Mouse (Mus musculus) right cerebral cortex, postnatal 36 days (tissue): ENCODE results near the gene Sirt4.
"Not testable (repeated sequence)": the region's sequence is repeated elsewhere in the genome, so short reads cannot be mapped to it uniquely, and the experiment has no call there.

ENCODE experiments used
- DNase-seq, 2 experiments: peaks; one replicate each; pipeline ENCODE4 v3.0.0; 2022; ENCODE audit warnings: low spot score in 2 of 2, mixed read lengths in 1 of 2

Gene Sirt4

DNA sequence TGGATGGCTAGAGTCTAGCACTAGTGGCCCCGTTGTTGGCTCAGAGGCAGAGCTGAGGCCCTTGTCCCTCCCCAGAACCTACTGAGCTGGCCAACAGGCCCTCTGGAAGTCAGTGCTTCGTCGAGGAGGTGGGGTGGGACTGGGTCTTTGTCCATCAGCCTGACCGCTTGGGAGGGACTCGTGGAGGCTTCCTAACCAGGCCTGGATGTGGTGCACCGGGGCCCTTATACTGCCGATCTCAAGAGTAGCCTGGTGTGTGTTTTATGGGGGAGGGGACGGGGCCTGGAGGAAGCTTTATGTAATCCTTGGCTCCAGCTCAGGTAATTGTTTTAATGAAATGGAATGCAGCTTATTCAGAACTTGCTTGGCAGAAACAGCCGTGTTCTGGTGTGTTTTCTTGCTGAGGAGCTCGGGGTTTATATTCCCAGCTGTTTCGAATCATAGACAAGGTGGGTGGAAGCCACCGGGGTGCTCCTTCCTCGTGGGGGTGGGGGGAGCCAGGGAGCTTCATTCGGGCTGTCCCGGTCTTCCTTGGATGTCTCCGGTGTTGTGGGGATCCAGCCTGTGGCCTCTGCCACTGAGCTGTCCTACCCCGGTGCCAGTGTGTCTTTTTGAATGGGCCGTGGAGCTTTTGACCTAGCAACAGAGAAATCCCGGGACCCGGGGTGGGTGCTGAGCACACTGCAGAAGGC, 30.5 kb upstream of the Sirt4 start:
- no peak for DNase-seq

DNA sequence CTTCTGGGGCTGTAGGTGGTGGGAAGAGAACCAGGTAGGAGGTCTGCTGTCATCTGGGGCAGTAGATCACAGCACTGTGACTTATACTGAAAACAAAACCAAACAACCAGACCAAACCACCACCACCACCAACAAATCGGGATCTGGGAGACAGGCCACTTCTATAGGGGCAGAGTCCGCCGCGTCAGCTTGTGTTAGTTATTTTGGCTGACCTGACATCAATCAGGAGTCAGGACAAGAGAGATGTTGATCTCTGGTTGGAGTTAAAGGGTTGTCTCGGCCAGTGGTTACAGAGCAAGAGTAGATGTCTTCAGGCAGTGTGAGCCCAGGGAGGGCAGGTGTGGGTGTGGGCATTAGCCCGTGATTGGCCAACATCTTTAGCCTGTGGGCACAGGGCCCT, 29.8 kb upstream of the Sirt4 start:
- no peak for DNase-seq

DNA sequence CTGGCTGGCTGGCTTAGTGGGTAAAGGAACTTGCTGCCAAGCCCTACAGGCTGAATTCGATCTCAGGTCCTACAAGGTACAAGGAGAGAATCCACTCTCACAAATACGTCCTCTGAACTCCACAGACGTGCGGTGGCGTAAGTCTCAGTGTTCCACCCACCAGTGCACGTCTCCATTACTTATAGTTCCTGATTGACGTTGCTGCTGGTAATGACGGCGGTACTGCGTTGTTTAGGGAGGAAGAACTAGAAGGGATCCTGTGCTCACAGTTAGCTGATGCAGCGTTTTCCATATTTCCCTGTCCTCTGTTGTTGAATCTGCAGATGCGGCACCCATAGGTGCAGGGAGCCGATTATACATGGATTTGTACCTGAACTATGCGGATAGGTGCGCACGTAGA, 29.2 kb upstream of the Sirt4 start:
- DNase-seq: no peak

DNA sequence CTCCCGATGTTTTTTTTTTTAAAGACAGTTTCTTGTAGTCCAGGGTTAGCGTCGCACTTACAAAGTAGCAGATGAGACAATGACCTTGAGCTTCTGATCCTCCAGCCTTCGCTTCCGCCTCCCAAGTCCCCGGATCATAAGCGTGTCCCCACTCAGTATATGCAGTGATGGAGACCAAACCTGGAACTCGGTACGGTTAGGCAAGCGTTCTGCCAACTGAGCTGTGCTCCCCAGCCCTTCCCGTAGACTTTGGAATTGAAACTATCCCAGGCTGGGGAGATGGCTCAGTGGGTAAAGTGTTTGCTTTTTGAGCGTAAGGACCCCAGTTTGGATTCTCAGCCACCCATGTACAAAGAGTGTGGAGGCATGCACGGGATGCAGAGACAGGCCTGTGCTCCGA, 28.7 kb upstream of the Sirt4 start:
- no peak for DNase-seq

DNA sequence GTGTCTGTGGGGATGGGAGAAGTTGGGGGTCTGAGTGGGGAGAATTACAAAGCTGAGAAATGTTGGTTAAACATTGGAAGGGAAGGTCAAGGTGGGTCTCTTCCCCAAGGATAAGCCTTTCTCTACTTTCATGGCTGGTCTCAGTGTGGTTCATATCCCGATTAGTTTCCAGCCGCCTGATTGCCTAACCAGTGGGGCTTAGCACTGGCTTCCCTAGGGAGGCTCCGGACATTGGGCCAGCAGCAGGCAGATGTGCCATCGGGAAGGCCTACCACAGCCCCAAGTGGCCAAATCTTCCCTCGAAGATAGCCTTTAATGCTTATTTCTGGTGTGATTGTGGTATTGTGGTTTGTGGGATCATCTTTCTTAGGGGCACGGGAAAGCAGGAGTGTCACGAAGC, 27.9 kb upstream of the Sirt4 start:
- no peak for DNase-seq

DNA sequence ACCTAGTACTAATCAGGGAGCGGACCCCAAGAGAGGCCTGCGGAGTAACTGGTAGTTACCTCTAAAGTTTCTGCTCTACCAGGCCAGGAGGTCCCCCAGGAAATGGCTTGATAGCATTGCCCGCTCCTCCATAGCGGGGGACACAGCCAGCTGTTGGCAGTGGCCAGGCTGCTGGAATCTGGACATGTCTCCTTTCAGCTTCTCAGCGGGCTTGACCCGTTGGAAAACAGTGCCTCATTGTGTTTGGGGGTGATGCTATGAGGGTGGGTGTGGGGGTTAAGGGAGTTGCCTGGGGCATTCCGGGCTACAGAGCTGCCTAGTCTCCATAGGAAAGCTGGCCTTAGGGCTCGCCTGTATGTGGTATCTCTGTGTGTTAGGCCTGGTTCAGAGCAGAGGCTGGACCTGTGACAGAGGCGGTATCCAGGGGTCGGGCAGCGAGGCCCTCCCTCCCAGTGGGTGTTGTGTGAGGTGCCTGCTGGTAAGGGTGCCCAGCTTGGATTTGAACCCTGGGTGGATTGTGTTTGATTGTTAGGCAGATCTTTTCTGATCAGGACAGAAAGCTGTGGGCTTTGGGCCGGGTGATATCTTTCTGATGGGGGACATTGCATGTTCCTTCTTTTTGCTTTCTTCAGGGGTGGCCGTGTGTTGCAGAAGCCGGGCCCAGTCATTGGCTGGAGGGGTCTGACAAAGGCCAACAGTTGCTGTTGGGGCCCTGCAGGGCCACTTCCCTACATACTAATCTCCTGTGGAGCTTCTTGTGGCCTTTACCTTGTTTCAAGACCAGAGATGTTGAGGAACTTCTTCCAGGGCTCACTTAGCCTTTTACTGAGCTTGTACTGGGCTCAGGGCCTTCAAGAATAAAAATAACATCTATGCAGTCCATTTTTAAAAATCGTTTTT, 25.5 kb upstream of the Sirt4 start:
- DNase-seq: no peak

DNA sequence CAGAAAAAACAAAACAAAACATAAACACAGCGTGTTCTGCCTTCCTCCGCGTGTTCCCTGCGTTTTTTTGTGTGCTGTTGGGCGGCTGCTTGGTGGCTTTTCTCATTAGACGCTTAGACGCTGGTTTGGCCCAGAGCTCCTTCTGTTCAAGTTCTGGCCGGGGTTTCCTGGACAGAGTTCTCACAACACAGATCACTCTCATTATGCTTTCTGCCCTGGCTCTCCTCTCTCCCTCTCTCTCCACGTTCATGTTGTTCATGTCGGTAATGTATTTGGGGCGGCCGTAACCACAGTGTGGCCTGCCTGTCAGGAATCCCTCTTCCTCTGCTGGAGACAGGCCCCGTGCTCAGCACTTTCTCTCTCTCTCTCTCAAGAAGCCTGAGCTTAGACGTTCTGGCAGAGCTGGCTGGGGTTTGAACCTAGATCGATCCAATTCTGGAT, 24.8 kb upstream of the Sirt4 start:
- DNase-seq: no peak

DNA sequence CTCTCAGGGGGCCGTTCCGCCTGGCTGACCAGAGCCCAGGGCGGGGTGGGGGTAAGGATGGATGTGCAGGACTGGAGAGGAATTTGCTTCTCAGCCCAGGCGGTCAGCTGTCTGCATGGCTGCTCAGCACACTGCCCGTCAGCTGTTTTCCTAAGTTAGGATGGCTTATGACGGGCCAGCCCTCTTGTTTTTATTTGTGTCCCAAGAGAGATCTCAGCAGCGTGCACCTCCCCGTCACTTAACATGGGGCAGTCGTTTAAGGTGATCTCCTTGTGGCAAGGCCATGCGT, 24.3 kb upstream of the Sirt4 start:
- DNase-seq: no peak

DNA sequence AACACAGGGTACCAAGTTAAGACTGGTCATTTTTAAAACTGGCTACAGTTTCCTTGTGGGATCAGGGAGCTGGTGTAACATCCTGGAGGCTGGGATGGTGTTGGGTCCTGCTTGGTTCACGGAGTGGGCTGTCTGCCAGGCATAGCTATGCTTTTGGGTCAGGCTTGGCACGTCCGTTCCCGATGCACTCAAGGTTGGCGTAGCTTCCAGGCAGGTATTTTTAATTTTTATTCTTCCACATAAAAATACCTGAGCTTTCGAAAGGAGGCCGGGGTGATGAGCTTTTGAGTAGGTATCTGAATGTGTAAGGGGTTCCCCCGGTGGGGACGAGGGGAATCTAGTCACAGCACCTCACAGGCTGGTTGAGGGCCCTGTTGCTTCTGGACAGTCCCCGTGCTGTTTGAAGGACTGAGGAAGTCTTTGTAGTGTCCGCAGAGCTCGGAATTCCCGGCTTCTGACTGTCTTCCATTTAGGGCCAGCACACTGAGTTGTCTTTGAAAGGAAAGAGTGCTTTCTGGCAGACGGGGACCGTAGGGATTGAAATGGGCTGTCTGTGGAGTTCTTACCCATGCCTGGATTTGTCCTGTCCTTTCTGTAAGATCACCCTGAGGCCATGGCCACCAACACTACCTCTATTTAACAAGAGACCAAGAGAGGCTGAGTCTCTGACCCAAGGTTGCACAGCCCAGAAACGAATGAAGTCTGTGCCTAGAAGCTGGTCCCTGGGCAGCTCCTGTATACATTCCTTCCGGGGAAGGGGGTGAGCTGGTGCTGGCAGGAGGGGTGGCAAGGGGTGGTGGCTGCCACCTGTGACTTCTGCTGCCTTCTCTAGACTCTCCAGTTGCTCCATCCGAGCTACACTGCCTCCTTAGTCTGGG, 23.7 kb upstream of the Sirt4 start:
- no peak for DNase-seq

DNA sequence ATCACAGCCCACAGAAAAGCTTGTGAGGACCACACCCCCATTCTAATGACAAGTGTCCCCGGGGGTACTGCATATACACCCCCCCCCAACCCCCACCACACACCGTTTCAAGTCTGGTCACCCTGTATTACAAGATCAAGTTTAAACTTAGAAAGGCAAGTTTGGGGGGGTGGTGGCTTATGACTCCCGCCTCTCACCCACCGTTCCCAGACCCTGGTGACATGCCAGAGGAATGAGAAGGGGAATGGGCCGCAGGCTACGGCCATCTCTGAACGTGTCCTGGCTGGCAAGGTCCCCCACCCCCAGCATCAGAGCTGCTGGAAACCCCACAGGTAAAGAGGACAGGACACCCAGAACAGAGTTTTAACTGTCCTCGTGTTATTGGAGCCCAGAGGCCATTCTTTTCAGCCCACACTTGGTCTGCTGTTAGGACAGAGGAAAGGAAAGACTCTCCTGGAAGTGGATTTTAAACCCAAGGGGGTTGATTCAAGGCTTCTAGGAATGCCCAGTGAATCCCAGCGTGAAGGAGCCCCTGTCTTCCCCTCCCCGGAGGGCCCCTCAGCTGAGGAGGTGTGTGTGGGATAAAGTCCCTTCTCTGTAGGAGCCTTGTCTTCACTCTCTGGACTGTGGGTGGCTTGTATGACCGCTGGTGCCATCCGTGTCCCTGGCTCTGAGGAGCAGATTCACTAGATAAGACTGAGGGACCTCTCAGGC, 22.9 kb upstream of the Sirt4 start:
- no peak for DNase-seq

DNA sequence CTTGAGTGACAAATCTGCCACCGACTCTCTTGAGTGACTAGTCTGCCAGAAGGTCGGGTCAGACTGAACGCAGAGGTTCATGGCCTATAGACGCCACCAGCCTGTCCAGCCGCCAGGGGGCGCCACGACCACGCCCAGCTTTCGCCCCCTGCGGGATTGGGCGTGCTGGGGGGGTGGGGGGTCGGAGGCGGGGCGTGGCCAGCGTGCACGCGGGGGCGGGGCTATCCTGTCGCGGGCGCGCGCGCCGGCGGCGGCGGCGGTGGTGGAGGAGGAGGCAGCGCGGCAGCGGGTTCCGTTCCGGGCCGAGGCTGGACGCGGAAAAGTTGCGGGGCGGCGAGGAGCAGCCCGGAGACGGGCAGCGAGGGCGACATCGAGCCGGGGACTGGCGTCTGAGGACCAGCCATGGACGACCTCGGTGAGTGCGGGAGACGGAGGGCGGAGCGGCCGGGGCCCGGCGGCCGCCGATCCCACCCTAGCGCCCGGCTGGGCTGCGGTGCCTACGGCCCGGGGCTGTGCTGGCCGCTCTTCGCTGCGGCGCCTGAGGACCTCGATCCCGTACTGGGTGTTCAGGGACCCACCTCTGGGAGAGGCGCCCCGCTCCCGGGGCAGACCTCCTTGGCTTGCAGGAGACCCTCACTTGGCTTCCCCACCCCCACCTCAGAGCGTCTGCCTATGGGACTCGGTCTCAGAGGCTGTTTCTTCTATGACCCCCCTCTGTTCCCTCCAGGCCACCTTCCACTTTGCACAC, 22.1 kb upstream of the Sirt4 start, which contains the start of gene Pxn:
Pxn (plus strand) TSS at position 223 of the 748 bp plus-strand sequence.
- peak; percentile 63 to 75 for DNase-seq

DNA sequence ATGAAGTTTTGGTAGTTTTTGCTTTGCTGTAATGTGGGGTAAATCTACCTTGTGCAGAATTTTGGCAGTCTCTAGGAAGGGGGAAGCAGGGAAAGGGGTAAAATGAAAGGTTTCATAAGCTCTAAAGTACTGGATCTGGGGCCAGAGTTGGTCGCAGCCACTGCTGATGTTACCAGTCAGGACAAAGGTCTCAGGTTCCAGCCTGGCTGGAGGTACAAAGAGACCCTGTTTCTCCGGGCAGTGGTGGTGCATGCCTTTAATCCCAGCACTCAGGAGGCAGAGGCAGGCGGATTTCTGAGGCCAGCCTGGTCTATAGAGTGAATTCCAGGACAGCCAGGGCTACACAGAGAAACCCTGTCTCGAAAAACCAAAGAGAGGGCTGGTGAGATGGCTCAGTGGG, 21.1 kb upstream of the Sirt4 start:
- not testable (repeated sequence) for DNase-seq

DNA sequence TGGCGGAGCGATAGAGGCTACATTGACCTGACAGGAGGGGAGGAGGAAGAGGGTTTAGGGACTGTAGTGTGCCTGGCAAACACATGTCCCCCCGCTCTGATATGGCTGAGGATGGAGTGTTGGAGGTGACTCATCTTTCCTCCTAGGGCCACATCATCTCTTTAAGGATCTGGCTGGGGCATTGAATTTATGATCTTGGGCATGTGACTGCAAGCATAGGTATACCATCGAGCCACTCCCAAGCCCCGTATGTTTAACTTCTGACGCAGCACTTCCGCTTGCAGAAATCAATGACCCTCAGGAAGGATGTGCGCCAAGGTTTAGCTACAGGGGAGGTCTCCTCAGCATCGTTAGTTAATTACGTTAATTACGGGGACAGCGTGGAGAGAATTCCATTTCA, 18.5 kb upstream of the Sirt4 start:
- no peak for DNase-seq

DNA sequence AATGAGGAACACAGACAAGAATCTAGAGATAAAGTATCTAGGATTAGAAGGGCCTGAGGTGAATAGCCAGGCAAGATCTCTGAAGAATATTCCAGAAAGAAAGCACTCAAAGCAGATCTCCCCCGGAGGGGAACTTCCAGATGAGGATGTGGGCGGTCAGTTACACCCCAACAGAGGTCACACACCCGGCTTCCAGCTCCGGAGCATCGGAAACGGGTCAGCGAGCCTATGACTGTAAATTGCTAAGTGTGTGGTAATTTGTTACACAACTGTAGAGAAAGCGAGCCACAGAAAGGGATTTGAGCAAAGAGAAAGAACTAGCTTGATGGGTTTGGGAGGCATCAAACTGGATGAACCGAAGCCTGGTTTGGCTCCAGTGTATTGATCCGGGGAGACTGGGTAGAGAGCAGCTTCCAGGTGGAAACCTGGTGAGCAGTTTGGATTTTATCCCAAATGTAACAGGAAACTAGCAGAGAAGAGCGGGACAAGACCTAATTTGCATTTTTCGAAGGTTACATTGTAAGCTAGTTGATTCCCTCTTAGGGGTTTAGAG, 15.9 kb upstream of the Sirt4 start:
- DNase-seq: no peak

DNA sequence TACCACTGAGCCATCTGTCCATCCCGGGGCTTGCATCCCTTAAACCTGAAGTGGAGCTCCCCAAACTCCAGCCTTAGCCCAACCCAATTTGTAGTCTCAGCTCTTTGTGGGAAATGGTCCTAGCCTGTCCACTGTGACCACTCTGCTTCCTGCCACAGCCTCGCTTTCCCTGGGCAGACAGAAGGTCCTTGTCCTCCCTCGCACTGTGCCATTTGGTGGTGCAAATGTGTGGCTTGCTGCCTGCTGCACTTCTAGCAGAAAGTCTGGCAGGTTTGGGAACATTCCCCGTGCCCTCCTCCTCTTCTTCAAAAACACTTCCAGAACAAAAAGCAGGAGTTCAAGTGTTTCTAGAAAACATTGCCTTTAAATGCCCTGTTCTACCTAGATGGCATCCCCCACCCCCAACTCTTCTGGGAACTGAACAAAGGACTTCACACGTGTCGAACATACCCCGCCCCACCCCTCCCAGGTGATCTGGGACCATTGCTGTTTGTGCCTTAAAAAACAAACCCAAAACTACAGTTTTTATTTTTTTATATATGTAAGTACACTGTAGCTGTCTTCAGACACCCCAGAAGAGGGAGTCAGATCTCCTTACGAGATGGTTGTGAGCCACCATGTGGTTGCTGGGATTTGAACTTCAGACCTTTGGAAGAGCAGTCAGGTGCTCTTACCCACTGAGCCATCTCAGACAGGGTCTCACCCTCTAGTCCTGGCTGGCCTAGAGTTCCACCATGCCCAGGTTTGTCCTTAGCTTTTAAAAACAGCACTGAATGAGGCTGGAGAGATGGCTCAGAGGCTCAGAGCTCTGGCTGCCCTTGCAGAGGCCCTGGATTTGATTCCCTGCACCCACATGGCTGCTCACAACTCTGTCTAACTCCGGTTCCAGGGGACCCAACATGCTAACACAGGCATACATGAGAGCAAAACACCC, 14.0 kb upstream of the Sirt4 start:
- DNase-seq: no peak

DNA sequence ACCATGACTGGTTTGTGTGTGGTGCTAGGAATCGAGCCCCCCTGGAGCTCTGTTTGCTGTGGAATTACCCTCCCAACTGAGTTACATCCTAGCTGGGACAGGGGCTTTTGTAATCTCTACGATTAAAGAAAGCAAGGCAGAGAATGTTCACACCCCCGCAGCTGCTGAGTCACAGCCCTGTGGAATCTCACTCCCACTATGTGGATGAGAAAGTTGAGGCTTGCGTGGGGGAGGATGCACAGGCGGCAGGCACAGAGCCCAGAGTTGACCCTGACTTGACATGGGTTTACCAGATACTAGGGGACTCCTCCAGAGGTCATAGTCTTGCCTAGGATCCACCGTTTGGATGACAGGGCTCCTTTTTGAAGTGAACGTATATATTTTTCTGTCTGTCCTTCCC, 12.5 kb upstream of the Sirt4 start:
- no peak for DNase-seq

DNA sequence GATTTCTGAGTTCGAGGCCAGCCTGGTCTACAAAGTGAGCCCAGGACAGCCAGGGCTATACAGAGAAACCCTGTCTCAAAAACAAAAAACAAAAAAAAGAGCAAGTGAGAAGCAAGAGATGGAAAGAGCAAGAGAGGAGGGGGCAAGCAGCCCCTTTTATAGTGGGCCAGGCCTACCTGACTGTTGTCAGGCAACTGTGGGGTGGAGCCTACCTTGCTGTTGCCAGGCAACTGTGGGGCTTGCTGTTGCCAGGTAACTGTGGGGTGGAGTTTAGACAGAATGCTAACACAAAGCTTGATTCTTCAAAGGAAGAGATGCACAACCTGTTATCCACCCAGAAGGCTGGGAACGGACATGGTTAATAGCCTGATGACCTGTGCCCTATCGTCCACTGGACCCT, 11.1 kb upstream of the Sirt4 start:
- not testable (repeated sequence) for DNase-seq

DNA sequence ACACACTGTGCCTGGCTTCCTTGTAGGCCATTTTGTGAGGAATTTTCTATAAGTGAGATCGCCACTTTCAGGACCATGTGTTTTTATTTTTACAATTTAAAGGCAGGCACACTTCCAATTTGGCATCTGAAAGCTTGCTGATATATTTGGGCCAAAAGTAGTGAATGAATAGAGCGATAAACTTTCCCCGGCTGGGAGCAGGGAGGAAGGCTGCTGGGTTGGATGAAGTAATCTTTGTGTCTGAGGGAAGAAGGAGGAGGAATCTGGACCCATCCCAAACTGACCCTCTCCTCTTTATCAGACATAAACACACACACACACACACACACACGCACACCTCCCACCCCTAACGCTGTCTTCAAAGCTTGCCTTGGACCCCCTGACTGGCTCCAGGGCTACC, 8.9 kb upstream of the Sirt4 start:
- no peak for DNase-seq

DNA sequence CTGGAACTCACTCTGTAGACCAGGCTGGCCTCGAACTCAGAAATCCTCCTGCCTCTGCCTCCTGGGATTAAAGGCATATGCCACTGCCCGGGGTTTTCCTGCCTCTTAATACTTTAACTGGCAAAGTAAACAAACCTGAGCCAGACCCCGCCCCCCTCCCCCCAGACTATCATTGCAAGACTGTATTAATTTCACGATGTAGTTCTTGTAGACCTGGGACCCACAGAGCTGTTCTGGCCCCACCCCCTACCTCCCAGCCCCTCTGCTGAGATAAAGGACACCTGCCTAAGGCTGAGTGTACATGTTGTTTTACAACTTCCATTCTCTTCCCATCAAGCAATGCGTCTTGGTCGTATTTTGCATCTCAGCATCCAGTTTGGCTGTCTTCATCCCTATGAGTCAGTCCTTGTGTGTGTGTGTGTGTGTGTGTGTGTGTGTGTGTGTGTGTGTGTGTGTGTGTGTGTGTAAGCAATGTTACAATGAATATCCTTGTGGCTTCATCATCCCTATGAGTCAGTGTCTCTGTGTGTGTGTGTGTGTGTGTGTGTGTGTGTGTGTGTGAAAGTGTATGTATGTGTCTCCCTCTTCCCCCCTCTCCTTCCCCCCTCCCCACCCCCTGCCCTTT, 8.3 kb upstream of the Sirt4 start:
- DNase-seq: no peak
